Mouse (Mus musculus): ENCODE measurements around the gene Zfp667. TPM values are rescaled to one million over a fixed set of nuclear protein-coding genes. Genes with fewer than 3 reads are reported as not detected.

Zfp667 gene
- total RNA-seq, 1 experiment from 2014 or later: 9.7 TPM

DNA sequence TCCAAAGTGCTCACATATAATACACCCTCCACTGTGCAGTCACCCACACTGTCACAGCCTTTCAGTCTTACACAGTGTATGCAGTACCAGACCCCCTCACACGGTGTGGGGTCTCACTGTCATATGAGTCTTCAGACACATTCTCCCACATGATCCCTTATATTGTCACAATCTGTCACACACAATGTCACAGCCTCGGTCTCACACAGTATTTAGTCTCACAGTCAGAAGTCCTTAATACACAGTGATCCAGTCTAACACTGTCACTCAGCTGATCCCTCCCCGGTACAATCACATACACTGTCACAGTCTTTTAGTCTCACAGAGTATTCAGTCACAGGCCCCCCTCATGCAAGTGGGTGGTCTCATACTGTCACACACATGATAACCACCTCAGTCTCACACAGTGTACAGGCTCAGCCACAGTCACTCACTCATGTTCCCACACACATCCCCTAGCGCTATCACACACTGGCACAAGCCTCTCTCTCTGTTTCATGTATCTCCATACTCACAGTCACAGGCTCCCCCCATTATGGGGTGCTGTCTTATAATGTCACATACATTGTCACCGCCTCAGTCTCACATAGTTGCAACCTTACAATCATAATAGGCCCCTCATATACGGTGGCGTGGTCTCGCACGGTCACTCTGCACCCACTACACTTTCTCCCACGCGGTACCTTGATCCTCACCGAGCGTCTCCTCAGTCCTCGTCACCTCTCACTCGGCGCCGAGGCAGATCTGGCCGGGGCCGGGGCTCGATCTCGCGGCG is 44.3 kb downstream of the Zfp667 start:
- DNase-seq: no peak

DNA sequence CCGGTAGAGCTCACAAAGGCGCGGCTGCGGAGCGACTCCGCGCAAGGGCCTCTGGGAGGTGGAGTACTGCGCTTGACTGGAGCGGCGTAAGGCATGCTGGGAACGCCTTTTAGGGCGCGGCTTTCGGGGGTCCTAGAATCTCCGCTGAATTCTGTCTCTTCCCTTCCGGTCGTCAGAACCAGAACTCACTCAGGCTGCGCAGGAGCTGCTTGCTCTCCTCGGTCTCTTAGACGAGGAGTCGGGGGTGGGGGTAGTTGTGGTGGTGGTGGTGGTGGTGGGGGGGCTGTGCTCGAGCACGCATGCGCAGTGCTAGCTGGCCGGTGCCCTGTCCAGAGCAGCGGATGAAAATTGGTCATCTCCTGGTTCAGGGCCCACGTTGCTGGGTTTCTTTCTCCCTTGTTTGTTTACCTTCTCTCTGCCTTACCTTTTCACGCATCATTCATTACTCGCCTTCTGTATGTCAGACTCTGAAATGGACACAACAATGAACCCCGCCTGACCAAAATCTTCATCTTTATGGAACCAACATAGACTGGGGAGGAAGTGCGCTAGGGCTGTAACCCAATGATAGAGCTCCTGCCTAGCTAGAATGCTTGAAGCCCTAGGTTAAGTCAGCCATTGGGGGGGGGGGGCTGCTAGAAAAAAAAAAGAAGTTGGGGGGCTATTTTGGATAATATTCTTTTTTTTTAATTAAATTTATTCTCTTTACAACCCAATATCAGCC is 45.0 kb downstream of the Zfp667 start, which contains the start of gene Zfp583:
Gene Zfp583, minus strand, starts transcription at position 53 of the 724 bp plus-strand sequence.
- DNase-seq: peak; percentile 80

DNA sequence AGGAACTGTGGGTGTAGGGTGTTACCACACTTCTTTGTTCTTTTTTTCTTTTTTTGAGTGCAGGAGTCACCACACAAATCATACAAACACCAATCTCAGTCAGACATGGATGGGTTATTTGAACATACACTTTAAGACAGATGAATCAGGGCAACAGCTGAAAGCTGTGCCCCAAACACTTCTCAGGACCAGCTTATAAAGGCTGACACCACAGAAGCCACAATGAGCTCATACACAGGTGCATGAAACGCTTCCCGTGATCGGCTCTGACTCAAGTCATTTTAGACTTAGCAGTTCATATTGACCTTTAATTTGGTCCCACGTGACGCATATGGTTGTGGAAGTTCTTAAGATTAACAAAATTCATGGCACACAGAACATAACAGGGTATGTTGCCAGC is 53.5 kb downstream of the Zfp667 start:
- no peak for DNase-seq

DNA sequence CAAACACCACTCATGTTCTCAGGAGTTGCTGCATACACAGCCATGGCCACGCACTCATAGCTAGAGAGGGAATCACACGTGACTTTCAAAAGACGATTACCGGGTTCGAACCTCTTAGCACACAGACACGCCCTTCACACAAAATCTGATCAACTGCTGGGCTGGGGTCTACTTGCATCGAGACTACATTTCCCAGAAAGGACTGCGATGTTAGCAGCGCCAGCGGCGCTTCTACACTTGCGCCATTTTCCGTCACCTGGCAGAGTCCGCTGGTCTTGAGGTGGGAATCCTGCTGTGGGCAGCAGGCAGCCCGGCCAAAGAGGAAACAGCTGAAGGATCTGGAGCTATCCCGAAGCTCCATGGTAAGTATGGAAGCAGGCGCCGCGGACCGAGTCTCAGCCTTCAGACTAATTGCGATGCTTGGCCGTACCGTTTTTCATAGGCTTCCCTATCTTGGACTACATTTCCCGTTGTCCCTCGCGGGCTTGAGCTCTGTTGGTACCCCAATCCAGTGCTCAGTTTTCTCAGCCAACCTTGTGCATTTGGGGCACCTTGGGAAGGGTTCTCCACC is 57.2 kb downstream of the Zfp667 start, which contains the start of gene Gm3854:
Gene Gm3854, plus strand, starts transcription at position 259 of the 571 bp plus-strand sequence.
- DNase-seq: peak; percentile 46

DNA sequence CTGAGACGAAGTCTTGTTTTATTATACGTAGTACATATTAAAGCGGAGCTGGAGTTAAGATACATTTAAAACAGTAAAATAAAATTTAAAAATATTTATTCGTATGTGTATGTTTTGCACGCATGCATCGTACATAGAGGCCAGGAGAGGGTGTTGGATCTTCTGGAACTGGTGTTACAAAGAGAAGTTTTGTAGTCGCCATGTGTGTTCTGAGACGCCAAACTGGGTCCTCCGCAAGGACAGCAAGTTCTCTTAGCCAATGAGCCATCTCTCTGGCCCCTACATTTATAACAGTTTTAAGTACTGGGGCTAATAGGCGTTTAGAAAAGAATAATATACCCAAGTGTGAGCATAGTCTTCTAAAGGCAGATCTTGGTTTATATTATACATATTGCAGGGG is 57.7 kb downstream of the Zfp667 start:
- no peak for DNase-seq

Other genes with a start within 250 kb of the Zfp667 start
- not detected in 2 replicates for gene Nlrp4c, start 241.4 kb upstream of the Zfp667 start, total RNA-seq (2021)
- gene Zfp787, start 130.6 kb upstream of the Zfp667 start, total RNA-seq (2021): 51.5 and 58.0 TPM in 2 replicates
- 21.6 and 31.8 TPM in 2 replicates for gene Zfp444, start 114.4 kb upstream of the Zfp667 start, total RNA-seq (2021)
- not detected in 2 replicates for gene Galp, start 89.5 kb upstream of the Zfp667 start, total RNA-seq (2021)
- not detected in 2 replicates for gene Zscan5b, start 64.3 kb upstream of the Zfp667 start, total RNA-seq (2021)
- not detected in 2 replicates for gene Epp13, start 33.9 kb upstream of the Zfp667 start, total RNA-seq (2021)
- gene Zfp583, start 44.7 kb downstream of the Zfp667 start, total RNA-seq (2021): 2.9 and 3.9 TPM in 2 replicates
- gene Gm3854, start 57.2 kb downstream of the Zfp667 start, total RNA-seq (2021): 0.62 and 0.94 TPM in 2 replicates
- gene Zfp78, start 76.7 kb downstream of the Zfp667 start, total RNA-seq (2021): 3.6 and 4.7 TPM in 2 replicates
- 3.9 and 4.6 TPM in 2 replicates for gene Zfp28, start 96.7 kb downstream of the Zfp667 start, total RNA-seq (2021)
- not detected in 2 replicates for gene Smim17, start 112.1 kb downstream of the Zfp667 start, total RNA-seq (2021)
- 0.09 TPM in 1 of 2 replicates, not detected in the other for gene Gm20715, start 123.7 kb downstream of the Zfp667 start, total RNA-seq (2021)
- not detected in 2 replicates for gene Olfr1344, start 152.1 kb downstream of the Zfp667 start, total RNA-seq (2021)
- gene Olfr1336, start 169.6 kb downstream of the Zfp667 start, total RNA-seq (2021): not detected in 2 replicates
- gene Olfr1346, start 180.5 kb downstream of the Zfp667 start, total RNA-seq (2021): not detected in 2 replicates
- gene Olfr5, start 200.4 kb downstream of the Zfp667 start, total RNA-seq (2021): not detected in 2 replicates
- not detected in 2 replicates for gene Olfr1347, start 213.2 kb downstream of the Zfp667 start, total RNA-seq (2021)
- not detected in 2 replicates for gene Olfr1348, start 222.2 kb downstream of the Zfp667 start, total RNA-seq (2021)
- gene Olfr1349, start 236.4 kb downstream of the Zfp667 start, total RNA-seq (2021): not detected in 2 replicates